ENCODE assay signal across 10 mouse cellular contexts in the genomic region with DNA sequence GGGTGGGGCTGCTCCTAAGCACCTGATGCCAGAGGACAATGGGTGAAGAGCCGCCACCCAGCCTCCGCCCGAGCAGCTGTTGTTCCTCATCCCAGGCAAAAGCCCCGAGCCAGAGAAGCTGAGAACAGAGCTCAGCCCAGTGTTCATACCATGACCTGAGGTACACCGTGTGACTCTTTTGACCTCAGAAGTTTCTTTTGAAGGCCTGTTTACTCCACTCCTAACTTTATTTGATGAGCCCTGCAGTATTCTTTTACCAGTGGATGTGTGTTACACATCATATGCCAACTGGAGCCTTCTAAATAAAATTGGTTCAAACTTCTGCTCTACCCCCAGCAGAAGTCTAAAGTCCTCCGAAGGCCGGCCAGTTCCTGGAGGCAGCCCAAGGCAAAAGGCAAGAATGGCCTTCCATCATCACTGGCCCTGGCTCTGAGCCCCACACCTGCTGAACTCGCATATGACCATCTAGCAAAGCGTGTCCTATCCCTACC. TPM values are rescaled to one million over a fixed set of nuclear protein-coding genes. Genes with fewer than 3 reads are reported as not detected.
DNase-seq lines count a peak whose midpoint lies in the region.
"Had no signal": no experiment of that assay in that cellular context is flagged by ENCODE, and none has a peak within 500 bp of the region (broad histone marks: within the 10 kb centered on the region; RNA-seq: fewer than 3 reads in every experiment).

No protein-coding gene starts in this region.

- DNase-seq in adrenal gland, postnatal 10 days: peak; percentile 69
- DNase-seq in adrenal gland, postnatal 4 days (ENCODE audit: low spot score in 2 of 2): no peak
- peak; percentile 46 for DNase-seq in heart, postnatal 10 days
- no peak for DNase-seq in heart, postnatal 25 days (ENCODE audit: low spot score)
- peak; percentile 23 for DNase-seq in R1 (ENCODE audit: low read depth, low spot score)
- DNase-seq in kidney, adult 9 months: peak; percentile 92
- DNase-seq in left cerebral cortex, postnatal 36 days (ENCODE audit: low spot score in 2 of 2): no peak
- no peak for DNase-seq in left cerebral cortex, postnatal 4 days
- DNase-seq: layer of hippocampus, adult 9-11 months; thymus, adult 2 months had no signal

- intact Hi-C loops in heart, postnatal 10 days (cut with DNase I): no loop called here
- intact Hi-C loops in heart, postnatal 25 days (cut with DNase I): no loop called here
- intact Hi-C loops in left cerebral cortex, postnatal 36 days (cut with DNase I): loop anchor here (5.0 kb wide), 1 partner anchor 364 kb away; no protein-coding TSS in a partner anchor
- intact Hi-C loops in left cerebral cortex, postnatal 4 days (cut with DNase I): no loop called here

RNA-seq across cellular contexts. Expression of a gene that starts 11.4 kb away (rescaled TPM):
- total RNA-seq in adrenal gland, postnatal 10 days (2021): 1,000 to 10,000 TPM; 1,138 to 1,532 TPM
- 100 to 1,000 TPM; 167 to 183 TPM for total RNA-seq in adrenal gland, postnatal 4 days (2021)
- 100 to 1,000 TPM; 568 to 689 TPM for total RNA-seq in heart, postnatal 10 days (2021)
- 100 to 1,000 TPM; 810 to 852 TPM for total RNA-seq in heart, postnatal 25 days (2021)
- total RNA-seq in left cerebral cortex, postnatal 36 days (2021): 10 to 100 TPM; 40.5 to 58.9 TPM
- 1 to 10 TPM; 6.1 to 7.1 TPM for total RNA-seq in left cerebral cortex, postnatal 4 days (2021)

RNA-seq across cellular contexts. Expression of a gene that starts 52.4 kb away (rescaled TPM):
- total RNA-seq in adrenal gland, postnatal 10 days (2021): 10 to 100 TPM; 25.4 to 26.7 TPM
- 10 to 100 TPM; 40.2 to 45.4 TPM for total RNA-seq in adrenal gland, postnatal 4 days (2021)
- total RNA-seq in heart, postnatal 10 days (2021): 10 to 100 TPM; 13.5 to 15.3 TPM
- total RNA-seq in heart, postnatal 25 days (2021): 10 to 100 TPM; 12.4 to 13.9 TPM
- total RNA-seq in left cerebral cortex, postnatal 36 days (2021): 10 to 100 TPM; 19.3 to 20.0 TPM
- 10 to 100 TPM; 17.4 to 21.1 TPM for total RNA-seq in left cerebral cortex, postnatal 4 days (2021)

Comparison
In these comparisons a context has a peak if more than half of its experiments do, and no peak if none do; other contexts are left out.
1. DNase-seq: peak in adrenal gland, postnatal 10 days (single experiment), heart, postnatal 10 days (2 of 2), R1 (single experiment) and kidney, adult 9 months (single experiment); none in adrenal gland, postnatal 4 days (0 of 2), heart, postnatal 25 days (single experiment), left cerebral cortex, postnatal 36 days (0 of 2) and left cerebral cortex, postnatal 4 days (single experiment).
2. RNA of a gene that starts 11.4 kb away (total RNA-seq): 1,138 to 1,532 TPM in adrenal gland, postnatal 10 days, 810 to 852 TPM in heart, postnatal 25 days, 568 to 689 TPM in heart, postnatal 10 days, 167 to 183 TPM in adrenal gland, postnatal 4 days and 40.5 to 58.9 TPM in left cerebral cortex, postnatal 36 days; 6.1 to 7.1 TPM in left cerebral cortex, postnatal 4 days; every median in the first group is over 4 times any median in the second.